Mouse (Mus musculus): Measurements from ENCODE around the gene Armh3.

Gene Armh3

GRCm38 (mm10) chr19:45783933-45784576 lies 214.2 kb downstream of the Armh3 start:
- DNase-seq: peak in 1 of 2 experiments; percentile 29

GRCm38 (mm10) chr19:45783181-45783932 lies 214.9 kb downstream of the Armh3 start, which contains the start of gene Mgea5:
Mgea5 (minus strand) TSS chr19:45783837.
- DNase-seq: peak; percentile 98 to 99

GRCm38 (mm10) chr19:45782315-45783001 lies 215.8 kb downstream of the Armh3 start:
- DNase-seq: peak; percentile 68 to 74

GRCm38 (mm10) chr19:45781676-45782075 lies 216.6 kb downstream of the Armh3 start:
- no peak for DNase-seq

GRCm38 (mm10) chr19:45780350-45780915 lies 217.9 kb downstream of the Armh3 start:
- no peak for DNase-seq

GRCm38 (mm10) chr19:45775486-45775885 lies 222.8 kb downstream of the Armh3 start:
- no peak for DNase-seq

GRCm38 (mm10) chr19:45771501-45771900 lies 226.8 kb downstream of the Armh3 start:
- DNase-seq: no peak

All from thymus, adult 18-20 months (tissue).